Mouse (Mus musculus): ENCODE results near the gene Ece1. TPM values are rescaled to one million over a fixed set of nuclear protein-coding genes. Genes with fewer than 3 reads are reported as not detected.

Ece1 gene
- polyA plus RNA-seq, 1 experiment from 2014 or later = 48.6 TPM

DNA sequence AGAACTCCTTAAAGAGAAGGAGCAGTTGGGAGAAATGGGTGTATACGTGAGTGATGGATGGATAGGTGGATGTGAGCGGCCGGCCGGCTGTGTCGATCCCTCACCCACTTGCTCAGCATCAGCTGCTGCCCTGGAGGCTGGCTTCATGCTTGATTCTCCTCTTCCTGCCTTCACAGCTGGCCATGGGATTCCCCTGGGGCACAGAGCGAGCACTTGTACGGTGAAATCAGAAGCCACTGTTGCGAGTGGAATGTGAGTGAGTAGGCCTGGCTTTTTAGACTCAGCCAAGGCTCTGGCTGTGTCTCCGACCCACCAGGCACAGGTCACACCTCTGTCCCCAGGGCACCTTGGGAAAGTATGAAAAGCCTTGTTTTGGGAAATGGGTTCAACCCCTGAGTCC lies 20.6 kb downstream of the Ece1 start:
- H3K9ac ChIP-seq (ENCODE audit: low read length) = 0 out of 2 replicates have a peak overlapping the region, but pooled peaks have one; percentile 7
- H3K36me3 ChIP-seq (ENCODE audit: control insufficient read depth, insufficient read depth, low read length) = no peaks in the 10 kb centered on the region
- no peaks in the 10 kb centered on the region for H3K27me3 ChIP-seq (ENCODE audit: control insufficient read depth, insufficient read depth, low read length)
- no peaks in the 10 kb centered on the region for H3K9me3 ChIP-seq (replicated peaks; ENCODE audit: control insufficient read depth, low read length)
- peaks cover 7% of the 10 kb centered on the region; the same call in 1 of the 2 replicates for H3K4me1 ChIP-seq (ENCODE audit: control insufficient read depth, insufficient read depth, low read length)
- no peak overlapping the region for H3K27ac ChIP-seq (ENCODE audit: low read length)
- WGBS = 65% methylated on average over 9 of the region's 9 CpGs
- no peak overlapping the region for H3K4me3 ChIP-seq (replicated peaks; ENCODE audit: low read length)
- ATAC-seq (ENCODE audit: insufficient read depth, low FRiP score) = no peak
- H3K4me2 ChIP-seq (ENCODE audit: low read depth, low read length) = no peak overlapping the region

DNA sequence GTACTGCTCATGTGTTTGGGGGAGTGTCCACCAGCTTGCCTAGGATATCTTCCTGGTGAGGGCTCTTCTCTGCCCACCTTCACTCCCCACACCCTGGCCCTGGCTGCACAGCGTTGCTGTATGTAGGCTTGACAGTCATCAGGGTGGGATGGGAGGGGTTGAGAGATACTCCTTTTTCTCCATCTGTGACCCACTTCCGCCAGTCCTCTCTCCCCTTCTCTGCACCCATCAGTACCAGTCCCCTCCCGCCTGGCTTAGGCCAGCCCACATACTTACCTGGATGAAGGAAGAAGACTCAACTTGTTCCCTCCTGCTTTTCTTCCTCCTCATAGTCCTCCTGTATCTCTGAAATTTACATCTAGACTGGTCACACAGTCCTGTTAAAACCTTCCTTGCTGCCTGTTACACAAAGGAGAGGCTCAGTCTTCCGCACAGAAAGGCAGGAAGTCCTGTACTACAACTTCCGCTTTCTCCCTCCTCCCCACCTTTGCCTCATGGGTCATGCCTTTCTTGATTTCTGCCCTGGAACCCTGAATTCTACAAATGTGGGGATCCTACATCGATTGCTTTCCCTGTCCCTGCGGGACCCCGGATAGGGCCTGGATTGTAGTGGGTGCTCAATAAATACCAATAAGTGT lies 21.6 kb downstream of the Ece1 start:
- Histone ChIP-seq H3K9me3 (replicated peaks; ENCODE audit: control insufficient read depth, low read length) (no peaks in the 10 kb centered on the region), H3K27me3 (ENCODE audit: control insufficient read depth, insufficient read depth, low read length) (no peaks in the 10 kb centered on the region), H3K4me2 (ENCODE audit: low read depth, low read length) (no peak overlapping the region), H3K4me1 (ENCODE audit: control insufficient read depth, insufficient read depth, low read length) (peaks cover 7% of the 10 kb centered on the region; the same call in 1 of the 2 replicates), H3K9ac (ENCODE audit: low read length) (no peak overlapping the region; the same call in 1 of the 2 replicates), H3K36me3 (ENCODE audit: control insufficient read depth, insufficient read depth, low read length) (0 out of 2 replicates have a peak, but pooled peaks cover 3% of the 10 kb centered on the region), H3K27ac (ENCODE audit: low read length) (no peak overlapping the region), H3K4me3 (replicated peaks; ENCODE audit: low read length) (no peak overlapping the region)
- ATAC-seq (ENCODE audit: insufficient read depth, low FRiP score) = no peak
- whole genome bisulfite sequencing = 82% methylated on average over 8 of the region's 8 CpGs

DNA sequence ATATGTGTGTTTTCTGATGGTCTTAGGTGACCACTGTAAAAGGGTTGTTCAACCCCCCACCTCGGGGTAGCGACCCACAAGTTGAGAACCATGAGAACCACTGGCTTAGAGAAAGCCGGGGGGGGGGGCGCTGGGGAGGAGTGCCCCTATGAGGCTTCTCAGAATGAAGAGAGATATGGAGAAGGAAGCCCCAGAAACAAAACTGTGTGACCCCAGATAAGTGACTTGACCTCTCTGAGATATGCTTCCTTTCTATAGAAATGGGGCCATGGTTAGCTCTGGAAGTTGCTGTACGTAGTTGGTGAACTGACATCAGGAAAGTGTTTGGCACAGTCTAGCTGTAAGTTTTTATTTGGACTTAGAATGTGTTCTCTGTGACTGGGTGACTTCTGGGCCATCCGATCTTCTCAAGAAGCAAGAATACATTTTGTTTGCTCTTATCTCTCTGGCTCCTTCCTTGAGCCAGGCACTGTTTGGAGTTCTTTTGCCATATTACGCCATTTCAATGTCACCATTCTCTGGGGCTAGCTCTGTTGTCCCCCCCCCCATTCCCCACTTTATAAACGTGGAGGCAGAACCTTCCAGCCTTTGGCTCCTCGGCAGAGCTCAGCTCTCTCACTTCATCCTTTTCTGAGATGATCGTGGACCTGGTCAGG lies 25.4 kb downstream of the Ece1 start:
- WGBS = 67% methylated on average over 10 of the region's 10 CpGs
- peaks cover 21% of the 10 kb centered on the region for H3K4me1 ChIP-seq (ENCODE audit: control insufficient read depth, insufficient read depth, low read length)
- H3K4me2 ChIP-seq (ENCODE audit: low read depth, low read length) = no peak overlapping the region
- H3K9me3 ChIP-seq (replicated peaks; ENCODE audit: control insufficient read depth, low read length) = no peaks in the 10 kb centered on the region
- no peaks in the 10 kb centered on the region for H3K27me3 ChIP-seq (ENCODE audit: control insufficient read depth, insufficient read depth, low read length)
- no peak for ATAC-seq (ENCODE audit: insufficient read depth, low FRiP score)
- no peak overlapping the region for H3K9ac ChIP-seq (ENCODE audit: low read length)
- H3K27ac ChIP-seq (ENCODE audit: low read length) = no peak overlapping the region
- H3K36me3 ChIP-seq (ENCODE audit: control insufficient read depth, insufficient read depth, low read length) = 0 out of 2 replicates have a peak, but pooled peaks cover 3% of the 10 kb centered on the region
- no peak overlapping the region for H3K4me3 ChIP-seq (replicated peaks; ENCODE audit: low read length)

DNA sequence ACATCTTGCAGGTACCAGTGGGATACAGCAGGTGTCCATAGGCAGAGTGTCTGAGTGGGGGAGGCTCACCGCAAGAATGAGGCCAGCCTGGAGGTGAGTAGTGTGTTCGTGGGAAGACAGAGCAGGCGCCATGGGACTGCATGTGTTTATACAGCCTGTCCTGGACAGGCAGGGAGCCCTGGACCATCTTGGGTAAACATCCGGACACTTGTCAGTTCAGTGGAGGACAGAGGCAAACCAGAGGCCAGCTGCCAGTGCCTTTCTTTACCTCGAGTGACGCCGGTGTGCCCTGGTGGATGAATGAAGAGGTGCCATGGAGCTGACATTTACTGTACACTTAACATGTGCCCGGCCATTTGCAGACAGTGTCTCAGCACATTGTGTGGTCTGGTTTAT lies 26.0 kb downstream of the Ece1 start:
- ATAC-seq (ENCODE audit: insufficient read depth, low FRiP score) = no peak
- H3K36me3 ChIP-seq (ENCODE audit: control insufficient read depth, insufficient read depth, low read length) = 0 out of 2 replicates have a peak, but pooled peaks cover 3% of the 10 kb centered on the region
- no peaks in the 10 kb centered on the region for H3K27me3 ChIP-seq (ENCODE audit: control insufficient read depth, insufficient read depth, low read length)
- WGBS = 46% methylated on average over 8 of the region's 8 CpGs
- no peak overlapping the region for H3K9ac ChIP-seq (ENCODE audit: low read length)
- H3K4me2 ChIP-seq (ENCODE audit: low read depth, low read length) = no peak overlapping the region
- no peaks in the 10 kb centered on the region for H3K9me3 ChIP-seq (replicated peaks; ENCODE audit: control insufficient read depth, low read length)
- no peak overlapping the region for H3K4me3 ChIP-seq (replicated peaks; ENCODE audit: low read length)
- H3K27ac ChIP-seq (ENCODE audit: low read length) = no peak overlapping the region
- peaks cover 25% of the 10 kb centered on the region for H3K4me1 ChIP-seq (ENCODE audit: control insufficient read depth, insufficient read depth, low read length)

DNA sequence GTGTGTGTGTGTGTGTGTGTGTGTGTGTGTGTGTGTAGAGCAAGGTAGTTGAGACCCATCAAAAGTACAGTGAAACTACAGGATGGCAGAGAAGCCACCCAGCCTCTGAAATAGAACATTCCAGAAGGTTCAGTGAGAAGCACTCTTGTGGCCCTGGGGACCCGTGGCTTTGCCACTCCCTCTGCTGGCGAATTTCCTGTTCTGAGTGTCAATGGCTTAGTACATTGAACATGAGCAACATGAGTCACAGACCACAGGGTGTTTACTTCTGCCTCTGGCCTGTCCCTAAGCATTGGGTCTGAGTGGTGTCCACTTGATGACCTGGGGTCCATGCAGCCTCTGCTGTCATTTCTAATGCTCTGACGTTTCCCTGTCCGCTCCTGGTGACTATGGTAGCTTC lies 28.6 kb downstream of the Ece1 start:
- Histone ChIP-seq H3K9me3 (replicated peaks; ENCODE audit: control insufficient read depth, low read length) (no peaks in the 10 kb centered on the region), H3K36me3 (ENCODE audit: control insufficient read depth, insufficient read depth, low read length) (0 out of 2 replicates have a peak, but pooled peaks cover 3% of the 10 kb centered on the region), H3K4me2 (ENCODE audit: low read depth, low read length) (no peak overlapping the region), H3K27me3 (ENCODE audit: control insufficient read depth, insufficient read depth, low read length) (no peaks in the 10 kb centered on the region), H3K27ac (ENCODE audit: low read length) (no peak overlapping the region), H3K9ac (ENCODE audit: low read length) (no peak overlapping the region), H3K4me1 (ENCODE audit: control insufficient read depth, insufficient read depth, low read length) (peaks cover 24% of the 10 kb centered on the region), H3K4me3 (replicated peaks; ENCODE audit: low read length) (no peak overlapping the region)
- no peak for ATAC-seq (ENCODE audit: insufficient read depth, low FRiP score)
- 54% methylated on average over 4 of the region's 4 CpGs for WGBS

DNA sequence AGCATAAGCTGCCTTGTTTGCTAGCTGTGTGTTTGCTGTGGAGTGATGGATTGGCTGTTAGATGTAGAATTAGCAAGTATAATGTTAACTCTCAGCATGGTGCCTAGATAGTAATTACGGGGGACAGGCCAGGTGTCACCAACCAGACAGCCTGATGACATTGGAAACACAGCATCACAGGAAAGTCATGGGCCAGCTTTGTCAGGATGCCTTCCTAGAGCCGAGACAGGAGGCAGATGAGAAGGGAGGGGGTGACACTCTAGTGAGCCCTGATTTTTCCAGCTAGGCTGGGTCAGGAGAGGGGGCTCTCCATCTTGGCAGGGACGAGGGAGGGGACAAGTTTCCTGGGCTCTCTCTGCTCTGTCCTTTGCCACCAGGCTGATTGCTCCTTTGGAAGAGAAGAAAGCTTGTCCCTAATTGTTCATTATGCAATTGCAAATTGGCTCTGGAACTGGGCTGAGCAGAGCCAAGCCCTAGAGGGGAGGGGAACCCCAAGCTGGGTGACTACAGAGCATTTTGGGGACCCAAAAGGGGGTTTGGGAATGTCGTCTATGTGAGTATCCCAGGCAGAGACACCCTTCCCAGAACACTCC lies 29.6 kb downstream of the Ece1 start:
- 29% methylated on average over 4 of the region's 4 CpGs for WGBS
- Histone ChIP-seq H3K27me3 (ENCODE audit: control insufficient read depth, insufficient read depth, low read length) (no peaks in the 10 kb centered on the region), H3K4me1 (ENCODE audit: control insufficient read depth, insufficient read depth, low read length) (peaks cover 30% of the 10 kb centered on the region), H3K9me3 (replicated peaks; ENCODE audit: control insufficient read depth, low read length) (no peaks in the 10 kb centered on the region), H3K4me2 (ENCODE audit: low read depth, low read length) (no peak overlapping the region), H3K36me3 (ENCODE audit: control insufficient read depth, insufficient read depth, low read length) (0 out of 2 replicates have a peak, but pooled peaks cover 3% of the 10 kb centered on the region), H3K27ac (ENCODE audit: low read length) (no peak overlapping the region), H3K4me3 (replicated peaks; ENCODE audit: low read length) (no peak overlapping the region), H3K9ac (ENCODE audit: low read length) (peak overlapping the region; percentile 1; the same call in 1 of the 2 replicates)
- no peak for ATAC-seq (ENCODE audit: insufficient read depth, low FRiP score)

DNA sequence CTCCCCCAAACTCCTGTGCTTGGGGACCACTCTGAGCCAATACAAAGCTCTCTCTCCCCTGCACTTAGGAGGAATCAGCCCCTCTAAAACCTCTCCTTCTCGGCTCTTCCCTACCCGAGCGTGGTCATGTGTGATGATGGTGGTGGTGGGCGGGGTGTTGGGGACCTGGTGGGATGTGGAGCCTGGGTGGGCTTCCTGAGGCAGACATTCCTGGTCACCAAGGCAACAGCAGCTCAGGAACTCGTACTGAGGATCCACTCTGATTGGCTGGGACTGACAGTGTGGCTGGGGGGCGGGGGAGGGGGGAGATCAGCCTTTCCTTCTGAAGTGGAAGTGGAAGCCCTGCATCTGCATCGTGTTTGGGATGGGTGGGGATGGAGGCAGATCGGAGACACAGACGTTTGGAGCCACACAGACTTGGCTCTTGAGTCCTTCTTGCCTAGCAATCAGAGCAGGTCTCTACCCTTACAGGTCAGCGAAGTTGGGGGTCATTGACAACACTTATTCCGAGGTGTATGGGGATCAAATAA lies 30.7 kb downstream of the Ece1 start:
- no peak for ATAC-seq (ENCODE audit: insufficient read depth, low FRiP score)
- WGBS = 21% methylated on average over 11 of the region's 11 CpGs

DNA sequence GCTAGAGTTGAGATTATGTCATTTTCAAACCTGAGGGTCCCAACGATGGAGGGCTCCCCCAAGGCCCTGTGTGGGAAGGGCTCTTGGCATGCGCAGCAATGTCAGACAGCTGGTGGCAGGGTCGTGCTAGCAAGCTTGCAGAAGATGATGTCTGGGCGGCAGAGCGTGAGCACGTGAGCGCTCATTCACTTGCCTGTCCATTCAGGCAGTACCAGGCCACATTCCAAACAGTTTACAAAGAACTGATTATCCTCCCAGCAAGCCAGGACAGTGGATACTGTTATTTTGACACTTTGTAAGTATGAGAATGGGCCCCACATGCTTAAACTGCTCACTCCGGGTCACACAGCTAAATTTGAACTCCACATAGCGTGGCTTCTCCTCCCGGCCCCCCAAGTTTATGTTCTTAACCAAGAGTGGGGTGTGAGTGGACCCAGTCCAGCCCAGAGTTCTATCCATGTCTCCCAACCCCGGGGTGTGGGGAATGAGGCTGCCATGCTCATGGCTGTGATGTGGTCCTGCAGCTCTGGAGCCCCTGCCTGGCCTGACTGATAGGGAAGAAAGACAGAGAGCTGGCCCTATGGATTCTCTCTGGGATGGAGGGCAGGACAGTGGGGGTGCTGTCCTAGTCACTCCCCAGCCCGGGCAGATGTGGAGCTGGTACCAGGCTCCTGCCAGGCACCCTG lies 34.7 kb downstream of the Ece1 start:
- ATAC-seq (ENCODE audit: insufficient read depth, low FRiP score) = peak; percentile 42; the same call in 1 of the 2 replicates
- H3K27me3 ChIP-seq (ENCODE audit: control insufficient read depth, insufficient read depth, low read length) = no peaks in the 10 kb centered on the region
- no peak overlapping the region for H3K4me2 ChIP-seq (ENCODE audit: low read depth, low read length)
- H3K4me3 ChIP-seq (replicated peaks; ENCODE audit: low read length) = no peak overlapping the region
- peak overlapping the region; percentile 53 for H3K27ac ChIP-seq (ENCODE audit: low read length)
- H3K4me1 ChIP-seq (ENCODE audit: control insufficient read depth, insufficient read depth, low read length) = peaks cover 36% of the 10 kb centered on the region
- no peaks in the 10 kb centered on the region for H3K36me3 ChIP-seq (ENCODE audit: control insufficient read depth, insufficient read depth, low read length)
- H3K9ac ChIP-seq (ENCODE audit: low read length) = no peak overlapping the region
- H3K9me3 ChIP-seq (replicated peaks; ENCODE audit: control insufficient read depth, low read length) = no peaks in the 10 kb centered on the region
- WGBS = 28% methylated on average over 12 of the region's 12 CpGs

More for the DNA sequence above, 30.7 kb downstream of the Ece1 start:
- no peak overlapping the region for H3K4me3 ChIP-seq (replicated peaks; ENCODE audit: low read length)
- no peak overlapping the region for H3K9ac ChIP-seq (ENCODE audit: low read length)
- H3K9me3 ChIP-seq (replicated peaks; ENCODE audit: control insufficient read depth, low read length) = no peaks in the 10 kb centered on the region
- H3K36me3 ChIP-seq (ENCODE audit: control insufficient read depth, insufficient read depth, low read length) = 0 out of 2 replicates have a peak, but pooled peaks cover 3% of the 10 kb centered on the region
- no peaks in the 10 kb centered on the region for H3K27me3 ChIP-seq (ENCODE audit: control insufficient read depth, insufficient read depth, low read length)
- H3K4me1 ChIP-seq (ENCODE audit: control insufficient read depth, insufficient read depth, low read length) = peaks cover 41% of the 10 kb centered on the region
- no peak overlapping the region for H3K27ac ChIP-seq (ENCODE audit: low read length)
- H3K4me2 ChIP-seq (ENCODE audit: low read depth, low read length) = no peak overlapping the region

All from stomach, embryonic 16.5 days (tissue).